Mouse (Mus musculus) kidney, adult 18-20 months (tissue): ENCODE data around the gene Ppp2r3d.

Experiments
- DNase-seq: peaks from one replicate; pipeline ENCODE4 v3.0.0; 2021

The Ppp2r3d gene

DNA sequence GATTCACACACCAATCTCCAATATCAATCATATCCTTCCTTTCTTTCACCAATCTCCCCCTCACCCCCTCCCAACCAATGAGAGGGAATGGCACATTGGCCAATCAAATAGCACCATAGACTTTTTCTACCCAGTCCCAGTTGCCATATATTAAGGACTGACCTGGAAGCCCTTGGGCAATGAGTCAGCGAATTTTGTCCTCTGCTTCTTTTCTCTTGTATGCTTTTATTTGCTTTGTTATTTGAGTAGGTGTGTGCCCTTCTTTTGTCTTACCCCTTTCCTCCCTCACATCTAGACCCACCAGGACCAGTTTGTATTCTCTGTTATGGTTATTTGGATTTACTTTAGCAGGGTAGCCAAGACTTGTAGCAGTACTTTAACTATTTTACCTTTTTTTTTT lies 68.1 kb downstream of the Ppp2r3d start:
- no peak for DNase-seq
